Mouse (Mus musculus): Measurements from ENCODE around the gene Kmt2b. TPM values are rescaled to one million over a fixed set of nuclear protein-coding genes. Genes with fewer than 3 reads are reported as not detected.

The Kmt2b gene
- total and polyA plus RNA-seq, 3 experiments = 8.4 to 32.8 (median 17.2) TPM

DNA sequence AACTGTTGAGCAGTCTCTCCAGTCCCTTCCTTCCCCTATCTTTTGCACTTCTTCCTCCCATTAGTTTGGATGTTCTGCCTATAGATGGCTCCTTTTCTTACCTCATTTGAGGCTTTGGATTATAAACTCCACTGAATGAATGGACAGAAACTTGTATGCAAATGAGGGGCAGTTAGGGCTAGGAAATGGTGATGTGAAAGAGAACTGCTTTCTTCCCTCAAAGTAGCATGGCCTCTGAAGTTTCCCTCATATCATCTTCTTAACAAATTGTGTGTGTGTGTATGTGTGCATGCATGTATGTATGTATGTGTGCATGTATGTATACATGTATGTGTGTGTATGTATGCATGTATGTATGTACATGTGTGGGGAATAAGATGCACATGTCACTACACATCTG, 40.5 kb upstream of the Kmt2b start:
- TF ChIP-seq ELF1 (IDR thresholded peaks at IDR 0.05; ENCODE audit: low read depth, low read length) (0 out of 2 replicates have a peak, but pooled peaks have one; percentile 19), TCF12 (IDR thresholded peaks at IDR 0.05; ENCODE audit: low read depth, low read length) (peak; percentile 40; the same call in 1 of the 2 replicates), HCFC1 (IDR thresholded peaks at IDR 0.05; ENCODE audit: low read depth, low read length) (peak; percentile 27), MYC (IDR thresholded peaks at IDR 0.05; ENCODE audit: low read depth, low read length) (peak; percentile 65; the same call in 1 of the 2 replicates), JUND (conservative IDR thresholded peaks at IDR 0.05; ENCODE audit: low read depth, low read length) (0 out of 2 replicates have a peak, but pooled peaks have one; percentile 33), CTCF (conservative IDR thresholded peaks at IDR 0.05 in 1 of 2, IDR thresholded peaks at IDR 0.05 in 1 of 2; ENCODE audit: low read depth in 2 of 2, low read length in 2 of 2) (peak in 1 of 2 experiments; percentile 31; a peak in 2 of 4 replicates), MXI1 (IDR thresholded peaks at IDR 0.05; ENCODE audit: low read depth, low read length) (peak; percentile 35; the same call in 1 of the 2 replicates), ETS1 (conservative IDR thresholded peaks at IDR 0.05; ENCODE audit: low read depth, low read length) (no peak), JUN (IDR thresholded peaks at IDR 0.05; ENCODE audit: insufficient read depth, low read depth, low read length) (peak; percentile 24; the same call in 1 of the 2 replicates), EP300 (IDR thresholded peaks at IDR 0.05; ENCODE audit: low read length) (peak; percentile 85), SIN3A (IDR thresholded peaks at IDR 0.05; ENCODE audit: low read length) (peak; percentile 76), ZC3H11A (IDR thresholded peaks at IDR 0.05; ENCODE audit: low read depth, low read length) (no peak), RCOR1 (conservative IDR thresholded peaks at IDR 0.05; ENCODE audit: low read depth, low read length) (peak; percentile 52; the same call in 1 of the 2 replicates), SMC3 (IDR thresholded peaks at IDR 0.05; ENCODE audit: low read depth, low read length) (no peak; the same call in 1 of the 2 replicates), BHLHE40 (IDR thresholded peaks at IDR 0.05; ENCODE audit: low read depth, low read length) (0 out of 2 replicates have a peak, but pooled peaks have one; percentile 33), MAX (IDR thresholded peaks at IDR 0.05; ENCODE audit: low read length) (peak; percentile 56; the same call in 1 of the 2 replicates), IRF4 (IDR thresholded peaks at IDR 0.05; ENCODE audit: low read depth, low read length) (peak; percentile 87), POLR2AphosphoS2 (IDR thresholded peaks at IDR 0.05; ENCODE audit: low read depth, low read length) (no peak), RAD21 (IDR thresholded peaks at IDR 0.05; ENCODE audit: low read depth, low read length) (no peak), POLR2A (IDR thresholded peaks at IDR 0.05; ENCODE audit: low read depth, low read length) (no peak), CHD2 (IDR thresholded peaks at IDR 0.05; ENCODE audit: low read length) (0 out of 2 replicates have a peak, but pooled peaks have one; percentile 22)

DNA sequence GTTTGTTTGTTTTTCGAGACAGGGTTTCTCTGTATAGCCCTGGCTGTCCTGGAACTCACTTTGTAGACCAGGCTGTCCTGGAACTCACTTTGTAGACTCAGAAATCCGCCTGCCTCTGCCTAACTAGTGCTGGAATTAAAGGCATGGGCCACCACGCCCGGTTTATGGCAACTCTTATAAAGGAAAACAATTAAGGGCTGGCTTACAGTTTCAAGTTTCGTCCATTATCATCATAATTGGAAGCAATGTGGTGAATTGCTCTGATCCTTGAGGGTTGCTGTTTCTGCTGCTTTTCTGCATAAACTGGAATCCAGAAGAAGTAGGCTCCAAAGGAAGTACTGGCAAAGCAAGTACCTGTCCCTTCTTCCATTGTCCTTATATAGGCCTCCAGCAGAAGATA, 38.1 kb upstream of the Kmt2b start:
- Histone ChIP-seq H3K4me2 (ENCODE audit: insufficient read depth, low read depth, poor library complexity, severe bottlenecking) (no peak overlapping the region; the same call in 1 of the 2 replicates), H3K4me1 (ENCODE audit: control insufficient read depth in 1 of 2, insufficient read depth in 2 of 2) (peaks cover 16 to 35% of the 10 kb centered on the region in 2 experiments), H3K79me2 (replicated peaks; ENCODE audit: control insufficient read depth, extremely low read depth, insufficient read depth, poor library complexity, severe bottlenecking) (peaks cover 24% of the 10 kb centered on the region), H3K9ac (ENCODE audit: insufficient read depth, low read depth) (no peak overlapping the region), H3K36me3 (replicated peaks in 1 of 2; ENCODE audit: control insufficient read depth in 1 of 2, insufficient read depth in 1 of 2, low read length in 1 of 2) (peaks cover 19 to 31% of the 10 kb centered on the region in 2 experiments), H3K4me3 (replicated peaks in 1 of 3; ENCODE audit: low read depth in 2 of 3, low read length in 2 of 3, poor library complexity in 1 of 3) (no peak overlapping the region), H3K9me3 (replicated peaks; ENCODE audit: low read length) (no peaks in the 10 kb centered on the region), H3K27me3 (replicated peaks) (no peaks in the 10 kb centered on the region), H3K27ac (ENCODE audit: insufficient read depth, low read depth) (no peak overlapping the region)
- TF ChIP-seq SIN3A (IDR thresholded peaks at IDR 0.05; ENCODE audit: low read length) = no peak
- TF ChIP-seq USF2 (conservative IDR thresholded peaks at IDR 0.05; ENCODE audit: low read depth, low read length) = no peak
- TF ChIP-seq IRF4 (IDR thresholded peaks at IDR 0.05; ENCODE audit: low read depth, low read length) = no peak
- TF ChIP-seq ZC3H11A (IDR thresholded peaks at IDR 0.05; ENCODE audit: low read depth, low read length) = no peak
- TF ChIP-seq JUN (IDR thresholded peaks at IDR 0.05; ENCODE audit: insufficient read depth, low read depth, low read length) = no peak
- TF ChIP-seq UBTF (IDR thresholded peaks at IDR 0.05; ENCODE audit: low read depth, low read length) = no peak
- TF ChIP-seq MAFK (IDR thresholded peaks at IDR 0.05; ENCODE audit: insufficient replicate concordance, low read length) = no peak
- TF ChIP-seq ZMIZ1 (IDR thresholded peaks at IDR 0.05; ENCODE audit: low read depth, low read length) = no peak
- TF ChIP-seq USF1 (IDR thresholded peaks at IDR 0.05; ENCODE audit: low read depth, low read length) = no peak
- no peak for TF ChIP-seq JUND (conservative IDR thresholded peaks at IDR 0.05; ENCODE audit: low read depth, low read length)
- no peak for TF ChIP-seq MAZ (IDR thresholded peaks at IDR 0.05; ENCODE audit: low read depth, low read length)
- TF ChIP-seq CHD1 (IDR thresholded peaks at IDR 0.05; ENCODE audit: low read depth, low read length) = no peak
- TF ChIP-seq ETS1 (conservative IDR thresholded peaks at IDR 0.05; ENCODE audit: low read depth, low read length) = no peak
- TF ChIP-seq POLR2A (IDR thresholded peaks at IDR 0.05; ENCODE audit: low read depth, low read length) = no peak
- no peak for TF ChIP-seq ZKSCAN1 (IDR thresholded peaks at IDR 0.05; ENCODE audit: borderline replicate concordance, low read depth, low read length)
- no peak for TF ChIP-seq MAX (IDR thresholded peaks at IDR 0.05; ENCODE audit: low read length)
- no peak for TF ChIP-seq TCF12 (IDR thresholded peaks at IDR 0.05; ENCODE audit: low read depth, low read length)
- in situ Hi-C loops (cut with MboI; ENCODE audit: low pct_ligation_motif_present, low pct_unique_long_range_greater_than_20kb, low sequenced_read_pairs) (no loop called here), dilution Hi-C loops (cut with MboI; ENCODE audit: extremely low pct_ligation_motif_present, extremely low pct_unique_long_range_greater_than_20kb, low sequenced_read_pairs) (no loop called here)
- DNase-seq (ENCODE audit: extremely low read depth) = no peak

More for the DNA sequence above, 40.5 kb upstream of the Kmt2b start:
- H3K4me1 ChIP-seq (ENCODE audit: control insufficient read depth in 1 of 2, insufficient read depth in 2 of 2) = peaks cover 14 to 33% of the 10 kb centered on the region in 2 experiments
- H3K79me2 ChIP-seq (replicated peaks; ENCODE audit: control insufficient read depth, extremely low read depth, insufficient read depth, poor library complexity, severe bottlenecking) = peaks cover 19% of the 10 kb centered on the region
- H3K9ac ChIP-seq (ENCODE audit: insufficient read depth, low read depth) = no peak overlapping the region
- DNase-seq (ENCODE audit: extremely low read depth) = peak; percentile 75
- peak overlapping the region; percentile 51; the same call in 1 of the 2 replicates for H3K27ac ChIP-seq (ENCODE audit: insufficient read depth, low read depth)
- H3K4me2 ChIP-seq (ENCODE audit: insufficient read depth, low read depth, poor library complexity, severe bottlenecking) = peak overlapping the region; percentile 5
- dilution Hi-C loops (cut with MboI; ENCODE audit: extremely low pct_ligation_motif_present, extremely low pct_unique_long_range_greater_than_20kb, low sequenced_read_pairs) (no loop called here), in situ Hi-C loops (cut with MboI; ENCODE audit: low pct_ligation_motif_present, low pct_unique_long_range_greater_than_20kb, low sequenced_read_pairs) (no loop called here)
- no peaks in the 10 kb centered on the region for H3K27me3 ChIP-seq (replicated peaks)
- H3K36me3 ChIP-seq (replicated peaks in 1 of 2; ENCODE audit: control insufficient read depth in 1 of 2, insufficient read depth in 1 of 2, low read length in 1 of 2) = peaks cover 0 to 9% of the 10 kb centered on the region in 2 experiments
- H3K9me3 ChIP-seq (replicated peaks; ENCODE audit: low read length) = no peaks in the 10 kb centered on the region
- H3K4me3 ChIP-seq (replicated peaks in 1 of 3; ENCODE audit: low read depth in 2 of 3, low read length in 2 of 3, poor library complexity in 1 of 3) = no peak overlapping the region
